Mouse (Mus musculus): Measurements from ENCODE around the gene Cad.

The Cad gene

DNA sequence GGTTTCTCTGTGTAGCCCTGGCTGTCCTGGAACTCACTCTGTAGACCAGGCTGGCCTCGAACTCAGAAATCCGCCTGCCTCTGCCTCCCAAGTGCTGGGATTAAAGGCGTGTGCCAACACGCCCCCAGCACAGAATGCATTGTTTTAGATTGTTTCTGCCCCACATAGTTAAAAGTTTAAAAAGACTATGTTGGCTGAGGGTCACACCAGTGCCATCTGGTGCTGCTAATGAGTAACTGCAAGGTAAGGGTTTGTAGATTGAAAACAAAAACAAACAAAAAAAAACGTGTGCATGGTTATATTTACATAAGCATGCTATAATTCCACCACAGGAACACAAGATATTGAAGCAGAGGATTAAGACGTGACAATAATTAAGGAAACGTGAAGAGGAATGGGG, 56.2 kb downstream of the Cad start:
- no peak for DNase-seq (ENCODE audit: low read depth)

- DNase-seq (ENCODE audit: low read depth), result no peak
Measured at GRCm38 (mm10) chr5:31116354-31116753, 61.8 kb downstream of the Cad start, which contains the start of gene Trim54. Trim54 (plus strand) TSS chr5:31116712.

DNA sequence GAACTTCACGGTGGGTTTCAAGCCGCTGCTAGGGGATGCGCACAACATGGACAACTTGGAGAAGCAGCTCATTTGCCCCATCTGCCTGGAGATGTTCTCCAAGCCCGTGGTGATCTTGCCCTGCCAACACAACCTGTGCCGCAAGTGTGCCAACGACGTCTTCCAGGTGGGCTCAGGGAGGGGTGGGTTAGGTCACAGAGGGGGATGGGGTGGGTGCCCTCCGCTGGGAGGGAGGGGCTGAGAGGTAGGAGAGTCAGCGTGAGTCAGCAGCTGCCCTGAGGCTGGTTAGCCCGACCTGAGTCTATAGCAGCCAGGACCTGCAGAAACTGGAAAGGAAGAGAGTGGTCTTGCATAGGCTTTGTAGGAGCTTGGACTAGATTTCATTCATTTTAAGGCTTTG, 62.3 kb downstream of the Cad start:
- DNase-seq (ENCODE audit: low read depth), result no peak

- no peak for DNase-seq (ENCODE audit: low read depth)
Measured at GRCm38 (mm10) chr5:31121111-31121510, 66.5 kb downstream of the Cad start.

DNA sequence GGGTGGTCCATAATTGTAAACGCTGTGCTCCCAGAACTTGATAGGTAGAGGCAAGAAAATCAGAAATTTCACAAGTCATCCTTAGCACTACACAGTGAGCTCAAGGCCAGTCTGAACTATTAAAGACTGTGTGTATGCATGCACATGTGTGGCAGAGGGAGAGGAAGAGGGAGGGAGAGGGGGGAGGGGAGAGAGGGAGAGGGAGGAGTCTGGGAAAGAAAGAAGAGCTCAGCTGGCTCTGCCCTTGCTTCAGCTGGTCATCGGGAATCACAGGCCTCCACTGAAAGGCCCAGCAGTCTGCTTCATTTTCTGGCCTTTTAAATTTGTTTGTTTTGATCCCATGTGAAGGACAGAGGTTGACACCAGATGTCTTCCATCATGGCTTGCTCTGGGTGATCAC, 68.9 kb downstream of the Cad start:
- DNase-seq (ENCODE audit: low read depth), result no peak

- no peak for DNase-seq (ENCODE audit: low read depth)
Measured at GRCm38 (mm10) chr5:31126050-31126449, 71.5 kb downstream of the Cad start.
